Mouse (Mus musculus): Measurements from ENCODE around the gene Vmn1r157. TPM values are rescaled to one million over a fixed set of nuclear protein-coding genes. Genes with fewer than 3 reads are reported as not detected.

The Vmn1r157 gene
- polyA plus RNA-seq (2017; shearing (Covaris generic)), result not detected

GRCm38 (mm10) chr7:22761397-22761796, at the start of gene Vmn1r157:
Vmn1r157 (plus strand) TSS chr7:22761697.

DNA sequence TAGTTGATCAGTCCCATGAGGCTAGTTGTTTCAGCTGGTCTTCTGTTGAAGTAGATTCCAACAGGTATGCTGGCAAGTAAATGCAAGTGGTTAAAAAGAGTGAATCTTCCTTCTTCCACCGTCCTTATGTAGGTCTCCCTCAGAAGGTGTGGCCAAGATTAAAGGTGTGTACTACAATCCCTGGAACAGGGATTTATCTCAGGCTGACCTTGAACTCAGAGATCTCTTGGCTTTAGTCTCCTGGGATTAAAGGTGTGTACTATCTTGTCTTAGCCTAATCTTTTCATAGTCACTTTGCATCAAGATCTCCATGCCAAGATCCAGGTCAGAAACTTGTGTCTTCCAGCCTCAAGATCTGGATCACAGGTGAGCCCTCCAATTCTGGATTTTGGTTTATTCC, 41.9 kb upstream of the Vmn1r157 start, which contains the start of gene Gm4567:
Gene Gm4567 (minus strand): TSS at position 101 of the 400 bp plus-strand sequence.

DNA sequence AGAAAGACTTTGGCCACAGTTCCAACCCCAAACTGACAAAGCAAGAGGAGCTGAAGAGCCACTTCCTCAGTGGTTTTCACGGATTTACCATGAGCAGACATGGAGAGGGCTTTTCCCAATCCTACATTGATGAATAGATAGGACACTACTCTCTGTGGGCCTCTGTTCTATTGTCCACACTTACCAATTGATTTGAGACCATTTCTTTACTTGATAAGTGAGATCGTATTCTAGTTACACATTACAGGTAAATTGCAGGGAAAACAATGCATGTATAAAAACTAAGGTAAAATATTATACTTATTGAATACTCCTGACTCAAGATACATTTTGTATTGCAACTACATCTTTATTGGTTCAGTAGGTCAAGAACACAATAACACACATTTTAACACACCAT, 29.2 kb downstream of the Vmn1r157 start, which contains the start of gene Vmn1r158:
Gene Vmn1r158 (minus strand): TSS at position 101 of the 400 bp plus-strand sequence.

Other genes with a start within 250 kb of the Vmn1r157 start
- not detected for gene Vmn1r152, start 238.7 kb upstream of the Vmn1r157 start, polyA plus RNA-seq (2017; shearing (Covaris generic))
- gene Gm8677, start 226.8 kb upstream of the Vmn1r157 start, polyA plus RNA-seq (2017; shearing (Covaris generic)), result not detected
- gene Gm4201, start 196.4 kb upstream of the Vmn1r157 start, polyA plus RNA-seq (2017; shearing (Covaris generic)), result not detected
- gene Gm4565, start 173.6 kb upstream of the Vmn1r157 start, polyA plus RNA-seq (2017; shearing (Covaris generic)), result not detected
- gene Vmn1r155, start 103.7 kb upstream of the Vmn1r157 start, polyA plus RNA-seq (2017; shearing (Covaris generic)), result not detected
- gene Gm8693, start 69.4 kb upstream of the Vmn1r157 start, polyA plus RNA-seq (2017; shearing (Covaris generic)), result not detected
- not detected for gene Gm4567, start 42.0 kb upstream of the Vmn1r157 start, polyA plus RNA-seq (2017; shearing (Covaris generic))
- gene Vmn1r158, start 29.1 kb downstream of the Vmn1r157 start, polyA plus RNA-seq (2017; shearing (Covaris generic)), result not detected
- not detected for gene Vmn1r159, start 81.9 kb downstream of the Vmn1r157 start, polyA plus RNA-seq (2017; shearing (Covaris generic))
- gene Vmn1r160, start 109.5 kb downstream of the Vmn1r157 start, polyA plus RNA-seq (2017; shearing (Covaris generic)), result not detected
- not detected for gene Gm4214, start 223.0 kb downstream of the Vmn1r157 start, polyA plus RNA-seq (2017; shearing (Covaris generic))

Data from activated CD4-positive, CD25-positive, alpha-beta regulatory T cell, adult 9 weeks (primary cell).